Mouse (Mus musculus) 3T3-L1 (cell line): ENCODE measurements at regions not wholly inside any gene's neighbourhood (a gene's known extent, or its start where the extent isn't known, plus 50 kb on each side); places are given as distances from the start of the nearest gene placed in this dataset.
A peak's percentile ranks its signal among the peaks of the same experiment; 100 is the strongest.
"Not testable (repeated sequence)": the region's sequence is repeated elsewhere in the genome, so short reads cannot be mapped to it uniquely, and the experiment has no call there.

Experiments
- DNase-seq: peaks from one replicate; pipeline ENCODE4 v3.0.0-alpha.2; 2015; ENCODE audit warnings: low read depth, low spot score

GRCm38 (mm10) chr13:39566491-39566890 is 605.8 kb upstream of the Slc35b3 start:
- no peak for DNase-seq

- DNase-seq: no peak
Measured at GRCm38 (mm10) chr13:39537724-39538440, 577.2 kb upstream of the Slc35b3 start.

GRCm38 (mm10) chr13:39526469-39526868 is 565.8 kb upstream of the Slc35b3 start:
- DNase-seq: peak; percentile 24

- no peak for DNase-seq
Measured at GRCm38 (mm10) chr13:39523856-39524301, 563.2 kb upstream of the Slc35b3 start.

GRCm38 (mm10) chr13:39523246-39523850 is 562.7 kb upstream of the Slc35b3 start:
- DNase-seq: no peak

- DNase-seq: no peak
Measured at GRCm38 (mm10) chr13:39520846-39521245, 560.2 kb upstream of the Slc35b3 start.

GRCm38 (mm10) chr13:39516106-39516505 is 555.4 kb upstream of the Slc35b3 start:
- no peak for DNase-seq

- no peak for DNase-seq
Measured at GRCm38 (mm10) chr13:39489806-39490205, 529.1 kb upstream of the Slc35b3 start.

GRCm38 (mm10) chr13:39472621-39473020 is 511.9 kb upstream of the Slc35b3 start:
- no peak for DNase-seq

GRCm38 (mm10) chr13:39441799-39442198 is 481.1 kb upstream of the Slc35b3 start:
- DNase-seq: no peak

GRCm38 (mm10) chr13:39440907-39441306 is 480.2 kb upstream of the Slc35b3 start:
- DNase-seq: peak; percentile 78

GRCm38 (mm10) chr13:39440336-39440735 is 479.7 kb upstream of the Slc35b3 start:
- no peak for DNase-seq

- no peak for DNase-seq
Measured at GRCm38 (mm10) chr13:39427996-39428395, 467.3 kb upstream of the Slc35b3 start.

- no peak for DNase-seq
Measured at GRCm38 (mm10) chr13:39425944-39426343, 465.3 kb upstream of the Slc35b3 start.

- no peak for DNase-seq
Measured at GRCm38 (mm10) chr13:39418127-39418526, 457.5 kb upstream of the Slc35b3 start.

- no peak for DNase-seq
Measured at GRCm38 (mm10) chr13:39411471-39412251, 451.0 kb upstream of the Slc35b3 start.

GRCm38 (mm10) chr13:39392589-39392988 is 431.9 kb upstream of the Slc35b3 start:
- peak; percentile 25 for DNase-seq

GRCm38 (mm10) chr13:39392151-39392550 is 431.5 kb upstream of the Slc35b3 start:
- not testable (repeated sequence) for DNase-seq

- no peak for DNase-seq
Measured at GRCm38 (mm10) chr13:39376677-39377076, 416.0 kb upstream of the Slc35b3 start.

- DNase-seq: no peak
Measured at GRCm38 (mm10) chr13:39376269-39376668, 415.6 kb upstream of the Slc35b3 start.

GRCm38 (mm10) chr13:39372565-39372964 is 411.9 kb upstream of the Slc35b3 start:
- DNase-seq: peak; percentile 12

- peak; percentile 33 for DNase-seq
Measured at GRCm38 (mm10) chr13:39363637-39364036, 403.0 kb upstream of the Slc35b3 start.
